Mouse (Mus musculus) right cerebral cortex, postnatal 25 days (tissue): ENCODE results near the gene Sync.

Experiments used
- DNase-seq: peaks from one replicate; pipeline ENCODE4 v3.0.0; 2022

Gene Sync

GRCm38 (mm10) chr4:129263225-129264021, 24.0 kb upstream of the Sync start:
- peak; percentile 64 for DNase-seq

GRCm38 (mm10) chr4:129266191-129266590, 21.2 kb upstream of the Sync start:
- no peak for DNase-seq

- no peak for DNase-seq
Observed at GRCm38 (mm10) chr4:129266821-129267220, 20.6 kb upstream of the Sync start.

- DNase-seq: no peak
Observed at GRCm38 (mm10) chr4:129268698-129269097, 18.7 kb upstream of the Sync start.

GRCm38 (mm10) chr4:129271991-129272755, 15.2 kb upstream of the Sync start:
- DNase-seq: no peak

GRCm38 (mm10) chr4:129272756-129273046, 14.7 kb upstream of the Sync start:
- peak; percentile 42 for DNase-seq

- peak; percentile 86 for DNase-seq
Observed at GRCm38 (mm10) chr4:129276453-129276865, 11.0 kb upstream of the Sync start.

- DNase-seq: no peak
Observed at GRCm38 (mm10) chr4:129282786-129283185, 4.6 kb upstream of the Sync start.

GRCm38 (mm10) chr4:129283226-129283625, 4.2 kb upstream of the Sync start:
- no peak for DNase-seq

- no peak for DNase-seq
Observed at GRCm38 (mm10) chr4:129284685-129285084, 2.7 kb upstream of the Sync start.

- no peak for DNase-seq
Observed at GRCm38 (mm10) chr4:129286001-129286682, 1.3 kb upstream of the Sync start.

GRCm38 (mm10) chr4:129286683-129287471, 540 bp upstream of the Sync start:
- DNase-seq: no peak

GRCm38 (mm10) chr4:129288067-129288466, 650 bp downstream of the Sync start:
- DNase-seq: no peak

GRCm38 (mm10) chr4:129289671-129290070, 2.3 kb downstream of the Sync start:
- DNase-seq: no peak

GRCm38 (mm10) chr4:129292831-129293230, 5.4 kb downstream of the Sync start:
- no peak for DNase-seq

- no peak for DNase-seq
Observed at GRCm38 (mm10) chr4:129293702-129294101, 6.3 kb downstream of the Sync start.

GRCm38 (mm10) chr4:129295188-129295587, 7.8 kb downstream of the Sync start:
- DNase-seq: no peak

- no peak for DNase-seq
Observed at GRCm38 (mm10) chr4:129296066-129296465, 8.6 kb downstream of the Sync start.

- DNase-seq: peak; percentile 48
Observed at GRCm38 (mm10) chr4:129297724-129298123, 10.3 kb downstream of the Sync start.

- DNase-seq: no peak
Observed at GRCm38 (mm10) chr4:129299121-129299520, 11.7 kb downstream of the Sync start.

- DNase-seq: no peak
Observed at GRCm38 (mm10) chr4:129303401-129303800, 16.0 kb downstream of the Sync start.

- no peak for DNase-seq
Observed at GRCm38 (mm10) chr4:129303816-129304215, 16.4 kb downstream of the Sync start.

- DNase-seq: no peak
Observed at GRCm38 (mm10) chr4:129304306-129304705, 16.9 kb downstream of the Sync start.
